Mouse (Mus musculus): ENCODE results near the gene Rab39. TPM values are rescaled to one million over a fixed set of nuclear protein-coding genes. Genes with fewer than 3 reads are reported as not detected.
A peak's percentile ranks its signal among the peaks of the same experiment; 100 is the strongest.

Rab39 gene
- 0.32 and 0.78 TPM in 2 replicates for polyA plus RNA-seq (2015; fragmentation: Nextera tagmentation; extraction: Ambion mirVana)

DNA sequence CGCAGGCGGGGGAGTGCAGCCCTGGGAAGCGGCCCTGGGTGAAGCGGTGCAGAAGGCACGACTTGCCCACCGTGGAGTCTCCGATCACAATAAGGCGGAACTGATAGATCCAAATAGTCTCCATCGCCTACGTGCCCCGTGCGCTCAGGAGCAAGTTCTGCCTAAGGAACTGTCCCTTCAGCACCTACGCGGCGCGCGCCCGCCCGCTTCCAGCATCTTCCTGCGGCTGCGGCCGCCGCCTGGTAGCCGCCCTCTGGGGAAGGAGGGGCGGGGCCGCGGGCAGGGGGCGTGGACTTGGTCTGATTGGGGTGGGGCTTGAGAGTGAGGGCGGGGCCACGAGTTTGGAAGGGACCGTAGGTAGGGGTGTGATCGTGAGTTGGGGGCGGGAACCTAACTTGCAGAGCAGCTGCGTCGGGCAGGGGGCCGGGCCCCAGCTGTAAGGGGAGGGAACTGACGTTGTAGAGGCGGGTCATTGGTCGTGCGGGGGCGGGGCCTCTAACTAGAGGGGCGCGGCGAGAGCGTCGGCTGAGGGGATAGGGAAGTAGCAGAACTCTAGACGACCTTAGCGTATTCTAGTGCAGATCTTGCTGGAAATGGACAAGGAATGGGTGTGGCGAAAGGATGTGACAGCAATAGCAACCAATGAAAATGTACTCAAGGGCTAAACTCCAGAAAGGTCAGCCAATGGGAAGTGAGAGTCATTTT is at the start of gene Rab39:
TSS of gene Rab39 (minus strand) at position 241 of the 705 bp plus-strand sequence.
- peak within 1 kb of the TSS; percentile 93 for H3K4me2 ChIP-seq (replicated peaks)
- no peaks in the 10 kb centered on the region for H3K36me3 ChIP-seq
- peak within 1 kb of the TSS; percentile 46 for H3K4me3 ChIP-seq (replicated peaks)
- no peaks in the 10 kb centered on the region for H3K9me3 ChIP-seq
- peak; percentile 96 for ATAC-seq
- H3K27ac ChIP-seq = no peak within 1 kb of the TSS
- no peaks in the 10 kb centered on the region for H3K27me3 ChIP-seq (replicated peaks)
- under 1% methylated on average over 49 of the region's 49 CpGs for WGBS
- H3K4me1 ChIP-seq (replicated peaks) = peaks cover 7% of the 10 kb centered on the region; the same call in 1 of the 2 replicates
- 0 out of 2 replicates have a peak within 1 kb of the TSS, but pooled peaks have one; percentile 10 for H3K9ac ChIP-seq

DNA sequence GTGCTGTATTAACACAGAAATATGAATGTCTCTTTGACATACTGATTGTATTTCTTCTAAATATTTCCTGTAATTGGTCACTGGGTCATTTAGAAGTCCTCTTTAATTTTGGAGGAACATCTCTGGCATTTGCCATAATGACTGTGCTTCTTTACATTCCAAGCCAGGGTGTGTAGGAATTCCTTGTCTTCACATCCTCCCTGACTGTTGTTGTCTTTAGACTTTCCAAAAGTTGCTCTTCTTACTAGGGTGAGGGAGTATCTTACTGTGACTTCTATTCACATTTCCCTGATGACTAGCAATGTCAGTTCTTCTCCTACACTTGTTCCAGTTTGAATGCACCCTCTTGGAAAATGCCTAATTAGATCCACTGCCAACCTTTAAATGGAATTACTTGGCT is 48.8 kb upstream of the Rab39 start:
- no peak overlapping the region for H3K27ac ChIP-seq
- no peaks in the 10 kb centered on the region for H3K9me3 ChIP-seq
- no peaks in the 10 kb centered on the region for H3K27me3 ChIP-seq (replicated peaks)
- H3K4me3 ChIP-seq (replicated peaks) = no peak overlapping the region
- no peaks in the 10 kb centered on the region for H3K4me1 ChIP-seq (replicated peaks)
- no peak overlapping the region for H3K9ac ChIP-seq
- no peak overlapping the region for H3K4me2 ChIP-seq (replicated peaks)
- H3K36me3 ChIP-seq = no peaks in the 10 kb centered on the region
- no peak for ATAC-seq

DNA sequence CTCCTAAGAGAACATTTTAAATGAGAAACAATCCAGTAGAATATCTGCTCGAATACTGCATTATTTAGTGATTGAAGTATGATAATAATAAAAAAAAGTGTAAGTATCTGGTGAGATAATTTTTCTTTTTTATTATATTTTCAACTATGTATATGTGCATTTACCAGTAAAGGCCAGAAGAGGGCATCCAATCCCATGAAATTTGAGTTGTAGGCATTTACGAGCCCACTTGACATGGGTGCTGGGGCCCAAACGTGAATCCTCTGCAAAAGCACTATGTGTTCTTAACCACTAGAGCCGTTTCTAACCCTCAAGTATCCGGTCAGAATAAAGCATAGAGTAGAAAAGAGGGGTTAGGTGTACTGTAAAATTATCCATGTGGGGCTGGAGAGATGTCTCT is 44.9 kb upstream of the Rab39 start:
- Histone ChIP-seq H3K9me3 (no peaks in the 10 kb centered on the region), H3K4me3 (replicated peaks) (no peak overlapping the region), H3K36me3 (no peaks in the 10 kb centered on the region), H3K9ac (no peak overlapping the region), H3K27ac (no peak overlapping the region), H3K27me3 (replicated peaks) (no peaks in the 10 kb centered on the region), H3K4me1 (replicated peaks) (no peaks in the 10 kb centered on the region), H3K4me2 (replicated peaks) (no peak overlapping the region)
- ATAC-seq = no peak
- 53% methylated on average over 5 of the region's 5 CpGs for WGBS

DNA sequence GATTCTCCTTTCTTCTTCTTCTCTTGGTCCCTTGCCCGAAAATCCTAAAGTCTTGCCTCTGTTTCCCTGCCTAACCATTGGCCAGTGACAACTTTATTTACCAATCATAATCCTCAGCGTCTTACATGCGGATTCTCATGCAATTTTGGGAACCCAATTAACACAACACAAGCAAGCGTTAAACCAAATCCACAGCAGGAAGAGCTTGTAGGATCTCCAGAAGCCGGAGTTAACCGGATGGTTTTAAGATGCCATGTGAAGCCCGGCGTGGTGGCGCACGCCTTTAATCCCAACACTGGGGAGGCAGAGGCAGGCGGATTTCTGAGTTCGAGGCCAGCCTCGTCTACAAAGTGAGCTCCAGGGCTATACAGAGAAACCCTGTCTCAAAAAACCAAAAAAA is 44.4 kb upstream of the Rab39 start:
- Histone ChIP-seq H3K36me3 (no peaks in the 10 kb centered on the region), H3K4me3 (replicated peaks) (no peak overlapping the region), H3K9me3 (no peaks in the 10 kb centered on the region), H3K4me2 (replicated peaks) (no peak overlapping the region), H3K27me3 (replicated peaks) (no peaks in the 10 kb centered on the region), H3K9ac (no peak overlapping the region), H3K4me1 (replicated peaks) (no peaks in the 10 kb centered on the region), H3K27ac (no peak overlapping the region)
- 90% methylated on average over 13 of the region's 13 CpGs for WGBS
- no peak for ATAC-seq

DNA sequence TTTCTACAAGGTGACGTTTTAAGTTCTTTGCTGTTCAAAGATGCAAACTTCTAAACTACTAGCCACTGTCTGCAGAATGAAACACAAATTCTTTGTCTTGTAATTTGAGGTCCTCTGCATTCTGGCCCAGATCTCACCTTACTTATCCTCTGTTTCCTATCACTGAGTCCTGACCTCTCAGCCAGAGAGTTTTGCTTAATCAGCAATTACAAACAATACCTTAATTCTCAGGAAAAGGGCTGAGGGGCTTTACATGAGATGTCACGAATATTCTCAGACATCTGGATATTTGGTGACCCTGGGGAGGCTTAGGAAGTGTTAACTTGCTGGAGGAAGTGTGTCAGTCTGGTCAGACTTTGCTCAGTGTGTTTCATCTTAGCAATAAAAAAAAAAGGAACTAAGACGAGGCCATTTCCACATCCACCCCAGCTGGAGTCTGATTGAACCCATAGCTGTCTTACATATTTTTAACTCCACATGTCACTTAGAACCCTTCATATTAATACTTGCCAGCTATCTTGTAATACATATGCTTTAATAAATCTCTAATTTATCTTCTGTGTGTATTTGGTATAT is 34.9 kb upstream of the Rab39 start:
- no peak overlapping the region for H3K27ac ChIP-seq
- no peak overlapping the region for H3K9ac ChIP-seq
- no peaks in the 10 kb centered on the region for H3K4me1 ChIP-seq (replicated peaks)
- no peaks in the 10 kb centered on the region for H3K9me3 ChIP-seq
- no peaks in the 10 kb centered on the region for H3K36me3 ChIP-seq
- H3K27me3 ChIP-seq (replicated peaks) = no peaks in the 10 kb centered on the region
- 30% methylated on average over 3 of the region's 3 CpGs for WGBS
- no peak overlapping the region for H3K4me3 ChIP-seq (replicated peaks)
- H3K4me2 ChIP-seq (replicated peaks) = no peak overlapping the region
- no peak for ATAC-seq

DNA sequence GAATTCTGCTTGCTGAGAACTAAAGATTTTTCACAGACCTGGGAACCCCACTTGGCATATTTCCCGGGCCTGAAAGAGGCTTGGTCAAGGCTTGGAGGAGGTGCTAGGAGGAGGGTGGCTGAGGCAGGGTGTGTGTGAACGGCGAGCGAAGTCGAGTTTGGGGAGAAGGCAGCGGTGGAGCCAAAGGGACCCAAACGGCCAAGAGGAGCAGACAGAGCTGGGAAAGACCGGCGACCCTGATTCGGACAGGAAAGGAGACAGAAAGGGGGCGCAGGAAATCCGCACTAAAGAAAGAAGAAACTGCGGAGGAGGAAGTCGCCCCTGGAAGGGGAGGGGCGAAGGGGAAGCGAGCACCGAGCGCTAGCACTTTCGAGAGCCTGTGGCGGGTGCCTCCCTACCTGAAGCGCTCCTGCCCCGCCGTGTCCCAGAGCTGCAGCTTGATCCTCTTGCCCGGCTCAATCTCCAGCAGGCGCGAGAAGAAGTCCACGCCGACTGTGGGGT is 491 bp downstream of the Rab39 start:
- Histone ChIP-seq H3K27me3 (replicated peaks) (no peaks in the 10 kb centered on the region), H3K27ac (no peak overlapping the region), H3K36me3 (no peaks in the 10 kb centered on the region), H3K9ac (0 out of 2 replicates have a peak overlapping the region, but pooled peaks have one; percentile 10), H3K4me2 (replicated peaks) (peak overlapping the region; percentile 93), H3K4me1 (replicated peaks) (peaks cover 7% of the 10 kb centered on the region; the same call in 1 of the 2 replicates), H3K9me3 (no peaks in the 10 kb centered on the region), H3K4me3 (replicated peaks) (peak overlapping the region; percentile 46)
- 0% methylated on average over 28 of the region's 28 CpGs for WGBS
- no peak; the same call in 1 of the 2 replicates for ATAC-seq

DNA sequence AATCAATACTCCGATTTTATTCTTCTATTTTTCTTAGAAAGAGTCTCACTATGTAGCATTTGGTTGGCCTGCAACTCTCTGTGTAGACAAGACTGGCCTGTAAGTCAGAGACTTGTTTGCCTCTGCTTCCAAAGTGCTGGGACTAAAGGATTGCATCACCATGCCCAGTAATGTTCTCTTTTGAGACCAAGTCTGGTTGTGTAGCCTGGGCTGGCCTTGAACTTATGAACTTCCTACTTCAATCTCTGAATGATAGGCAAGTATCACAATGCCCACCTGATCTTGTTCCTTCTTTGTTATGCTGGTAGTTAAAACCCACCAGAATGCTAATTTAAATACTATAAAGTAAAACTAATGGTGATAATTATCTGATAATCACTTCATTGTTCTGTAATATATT is 3.0 kb downstream of the Rab39 start:
- Histone ChIP-seq H3K27me3 (replicated peaks) (no peaks in the 10 kb centered on the region), H3K4me3 (replicated peaks) (no peak overlapping the region), H3K4me1 (replicated peaks) (peaks cover 7% of the 10 kb centered on the region; the same call in 1 of the 2 replicates), H3K4me2 (replicated peaks) (no peak overlapping the region), H3K9ac (no peak overlapping the region), H3K36me3 (no peaks in the 10 kb centered on the region), H3K27ac (no peak overlapping the region), H3K9me3 (no peaks in the 10 kb centered on the region)
- 88% methylated on average over 1 of the region's 1 CpGs for WGBS
- ATAC-seq = no peak

DNA sequence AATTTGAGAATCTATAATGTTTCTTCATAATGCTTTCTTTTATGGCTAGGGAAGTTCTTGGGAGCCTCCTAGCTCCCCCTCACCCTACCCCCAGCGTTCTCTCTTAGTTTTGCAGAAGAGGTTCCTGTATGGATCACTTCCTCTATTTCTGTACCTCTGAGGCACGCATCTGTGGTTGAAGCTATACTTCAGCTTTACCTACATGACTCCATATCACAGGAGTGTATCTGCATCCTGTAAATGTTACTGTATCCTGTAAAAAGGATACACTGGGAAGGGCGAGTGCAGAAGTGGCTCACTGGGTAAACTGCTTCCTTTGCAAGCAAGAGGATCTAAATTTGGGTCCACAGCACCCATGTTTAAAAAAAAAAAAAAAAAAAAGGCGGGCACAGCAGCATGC is 5.5 kb downstream of the Rab39 start:
- 71% methylated on average over 4 of the region's 4 CpGs for WGBS
- Histone ChIP-seq H3K9ac (no peak overlapping the region), H3K4me3 (replicated peaks) (no peak overlapping the region), H3K27me3 (replicated peaks) (no peaks in the 10 kb centered on the region), H3K9me3 (no peaks in the 10 kb centered on the region), H3K27ac (no peak overlapping the region), H3K4me2 (replicated peaks) (no peak overlapping the region), H3K36me3 (no peaks in the 10 kb centered on the region), H3K4me1 (replicated peaks) (peaks cover 3% of the 10 kb centered on the region; the same call in 1 of the 2 replicates)
- ATAC-seq = no peak

DNA sequence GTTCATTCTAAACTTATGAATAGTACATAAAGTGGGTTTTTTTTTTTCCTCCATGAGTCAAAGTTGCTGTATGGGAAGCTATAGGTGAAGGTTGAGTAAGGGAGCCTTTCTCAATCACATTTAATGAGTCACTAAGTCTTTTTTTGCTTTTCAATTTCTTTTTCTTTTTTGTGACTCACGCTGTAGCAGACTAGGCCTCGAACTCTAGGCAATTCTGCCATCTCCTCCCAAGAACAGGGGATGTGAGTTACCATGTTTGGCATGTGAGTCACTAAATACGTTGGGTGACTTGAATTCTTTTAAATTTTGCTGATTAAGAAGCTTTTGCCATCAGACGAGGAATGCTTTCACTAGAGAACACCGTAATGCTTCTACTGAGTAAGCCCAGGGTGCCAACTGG is 10.2 kb downstream of the Rab39 start:
- Histone ChIP-seq H3K27me3 (replicated peaks) (no peaks in the 10 kb centered on the region), H3K4me1 (replicated peaks) (no peaks in the 10 kb centered on the region), H3K36me3 (no peaks in the 10 kb centered on the region), H3K9ac (no peak overlapping the region), H3K27ac (no peak overlapping the region), H3K4me2 (replicated peaks) (no peak overlapping the region), H3K4me3 (replicated peaks) (no peak overlapping the region), H3K9me3 (no peaks in the 10 kb centered on the region)
- WGBS = 80% methylated on average over 5 of the region's 5 CpGs
- no peak for ATAC-seq

DNA sequence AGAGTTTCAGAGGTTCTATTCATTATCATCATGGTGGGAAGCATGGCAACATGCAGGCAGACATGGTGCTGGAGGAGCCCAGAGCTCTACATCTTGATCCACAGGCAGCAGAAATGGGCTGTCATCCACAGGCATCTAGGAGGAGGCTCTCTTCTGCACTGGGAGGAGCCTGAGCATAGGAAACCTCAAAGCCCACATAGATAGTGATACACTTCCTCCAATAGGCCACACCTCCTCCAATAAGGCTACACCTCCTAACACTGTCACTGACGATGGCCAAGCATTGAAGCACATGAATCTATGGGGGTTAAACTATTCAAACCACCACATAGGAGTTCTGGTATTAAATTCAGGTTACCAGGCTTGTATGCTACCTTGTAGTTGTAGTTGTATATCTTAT is 12.3 kb downstream of the Rab39 start:
- ATAC-seq = no peak
- H3K4me2 ChIP-seq (replicated peaks) = no peak overlapping the region
- WGBS = 59% methylated on average over 1 of the region's 1 CpGs
- no peaks in the 10 kb centered on the region for H3K27me3 ChIP-seq (replicated peaks)
- H3K4me1 ChIP-seq (replicated peaks) = no peaks in the 10 kb centered on the region
- no peak overlapping the region for H3K9ac ChIP-seq
- no peaks in the 10 kb centered on the region for H3K36me3 ChIP-seq
- H3K9me3 ChIP-seq = no peaks in the 10 kb centered on the region
- no peak overlapping the region for H3K27ac ChIP-seq
- no peak overlapping the region for H3K4me3 ChIP-seq (replicated peaks)

DNA sequence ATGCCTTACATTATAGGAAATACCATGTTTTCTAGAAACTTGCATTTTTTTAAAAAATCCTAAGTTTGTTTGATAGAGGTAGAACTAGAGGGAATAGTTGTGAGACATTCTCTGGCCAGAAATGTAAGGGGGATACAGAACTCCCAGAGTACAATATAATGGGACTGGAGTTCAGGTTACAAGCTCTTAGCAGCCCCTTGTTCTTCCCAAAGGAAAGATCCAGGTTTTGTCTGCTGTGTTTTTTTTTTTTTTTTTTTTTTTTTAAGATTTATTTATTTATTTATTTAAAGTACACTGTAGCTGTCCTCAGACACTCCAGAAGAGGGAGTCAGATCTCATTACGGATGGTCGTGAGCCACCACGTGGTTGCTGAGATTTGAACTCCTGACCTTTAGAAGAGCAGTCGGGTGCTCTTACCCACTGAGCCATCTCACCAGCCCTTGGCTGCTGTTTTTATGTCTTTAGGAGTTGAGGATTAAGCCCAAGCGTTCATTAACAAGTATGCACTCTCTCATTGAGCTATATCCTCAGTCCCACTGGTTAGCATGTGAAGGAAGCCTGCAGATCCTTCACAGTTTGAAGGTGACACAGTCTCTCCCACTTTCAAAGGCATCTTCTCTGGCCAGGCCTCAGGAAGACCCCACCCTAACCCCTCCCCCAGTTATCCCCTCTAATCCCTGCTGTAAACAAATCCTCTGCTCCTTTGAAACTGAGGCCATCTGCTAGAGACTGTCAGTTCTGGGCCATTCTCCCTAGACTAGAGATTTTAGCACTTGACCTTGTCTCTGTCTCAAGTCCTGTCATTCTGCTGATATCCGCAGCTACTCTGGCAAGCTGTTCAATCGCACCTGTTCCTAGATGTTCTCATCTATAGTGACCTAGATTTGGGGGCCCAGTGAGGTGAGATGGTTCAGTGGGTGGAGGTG is 14.0 kb downstream of the Rab39 start:
- ATAC-seq = no peak
- no peak overlapping the region for H3K27ac ChIP-seq
- H3K4me2 ChIP-seq (replicated peaks) = no peak overlapping the region
- no peaks in the 10 kb centered on the region for H3K4me1 ChIP-seq (replicated peaks)
- WGBS = 42% methylated on average over 7 of the region's 7 CpGs
- H3K4me3 ChIP-seq (replicated peaks) = no peak overlapping the region
- H3K9me3 ChIP-seq = no peaks in the 10 kb centered on the region
- no peaks in the 10 kb centered on the region for H3K27me3 ChIP-seq (replicated peaks)
- H3K36me3 ChIP-seq = no peaks in the 10 kb centered on the region
- no peak overlapping the region for H3K9ac ChIP-seq

DNA sequence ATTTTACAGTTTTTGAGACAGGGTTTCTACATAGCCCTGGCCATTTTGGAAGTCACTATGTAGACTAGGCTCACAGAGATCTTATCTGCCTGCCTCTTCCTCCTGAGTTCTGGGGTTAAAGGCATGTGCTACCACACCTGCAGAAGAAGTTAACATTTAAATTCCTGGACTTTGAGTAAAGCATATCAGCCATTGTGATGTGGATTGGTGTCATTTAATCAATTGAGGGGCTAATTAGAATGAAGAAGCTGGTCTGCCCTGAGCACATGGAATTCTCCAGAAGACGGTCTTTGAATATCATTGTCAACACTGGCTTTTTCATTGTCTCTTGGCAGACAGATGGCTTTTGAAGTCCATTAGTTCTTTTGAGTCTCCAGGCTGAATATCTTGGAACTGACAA is 25.2 kb downstream of the Rab39 start:
- no peaks in the 10 kb centered on the region for H3K4me1 ChIP-seq (replicated peaks)
- 90% methylated on average over 1 of the region's 1 CpGs for WGBS
- H3K9me3 ChIP-seq = no peaks in the 10 kb centered on the region
- ATAC-seq = no peak
- no peaks in the 10 kb centered on the region for H3K36me3 ChIP-seq
- H3K27ac ChIP-seq = no peak overlapping the region
- no peak overlapping the region for H3K4me3 ChIP-seq (replicated peaks)
- H3K27me3 ChIP-seq (replicated peaks) = no peaks in the 10 kb centered on the region
- H3K4me2 ChIP-seq (replicated peaks) = no peak overlapping the region
- no peak overlapping the region for H3K9ac ChIP-seq
